Mouse (Mus musculus): ENCODE data around the gene B9d2. TPM values are rescaled to one million over a fixed set of nuclear protein-coding genes. Genes with fewer than 3 reads are reported as not detected.

Gene B9d2
- polyA plus RNA-seq, 1 experiment = 37.3 TPM

DNA sequence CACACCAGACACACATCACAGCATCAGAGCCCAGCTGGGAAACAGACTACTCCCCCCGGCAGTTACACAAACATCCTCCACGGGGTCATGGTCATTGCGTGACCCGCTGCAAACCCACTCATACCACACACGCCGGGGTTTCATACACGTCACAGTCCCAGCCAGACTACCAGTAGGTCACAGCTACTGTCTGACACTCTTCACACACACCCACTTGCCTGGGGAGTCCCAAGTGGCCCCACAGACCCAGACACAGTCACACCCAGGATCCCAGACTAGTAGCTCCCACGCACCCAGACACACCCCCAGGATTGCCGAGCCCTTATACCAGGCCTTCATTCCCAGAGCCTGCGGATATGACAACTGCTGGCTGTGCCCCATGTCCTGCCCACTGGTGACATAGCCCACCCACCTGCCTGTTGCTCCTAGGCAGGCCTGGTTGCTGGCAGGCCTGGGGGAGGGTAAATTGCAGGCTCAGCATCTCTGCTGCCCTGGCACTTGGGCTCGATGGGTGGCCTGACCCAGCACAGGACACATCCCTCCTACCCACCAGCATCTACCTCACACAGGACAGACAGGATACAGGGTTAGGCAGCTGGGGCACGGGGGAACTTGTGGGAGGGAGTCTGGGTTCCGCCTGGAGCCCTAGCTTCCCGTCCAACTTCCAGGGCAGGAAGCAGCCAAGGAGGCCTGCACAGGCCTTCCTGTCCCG is 27.2 kb downstream of the B9d2 start:
- H3K4me3 ChIP-seq (replicated peaks; ENCODE audit: insufficient read depth, low read depth, low read length) = no peak overlapping the region
- H3K27me3 ChIP-seq (ENCODE audit: control insufficient read depth, insufficient read depth, low read length) = no peaks in the 10 kb centered on the region
- 76% methylated on average over 15 of the region's 15 CpGs for WGBS
- H3K4me1 ChIP-seq (ENCODE audit: control insufficient read depth, insufficient read depth, low read length) = peaks cover 22% of the 10 kb centered on the region
- no peak for DNase-seq
- TF ChIP-seq POLR2A (IDR thresholded peaks at IDR 0.05; ENCODE audit: borderline replicate concordance, insufficient read depth, low read length) (no peak), CTCF (IDR thresholded peaks at IDR 0.05; ENCODE audit: borderline replicate concordance, insufficient read depth, low read depth, low read length) (no peak)
- no peak overlapping the region for H3K27ac ChIP-seq (ENCODE audit: insufficient read depth, low read length)

DNA sequence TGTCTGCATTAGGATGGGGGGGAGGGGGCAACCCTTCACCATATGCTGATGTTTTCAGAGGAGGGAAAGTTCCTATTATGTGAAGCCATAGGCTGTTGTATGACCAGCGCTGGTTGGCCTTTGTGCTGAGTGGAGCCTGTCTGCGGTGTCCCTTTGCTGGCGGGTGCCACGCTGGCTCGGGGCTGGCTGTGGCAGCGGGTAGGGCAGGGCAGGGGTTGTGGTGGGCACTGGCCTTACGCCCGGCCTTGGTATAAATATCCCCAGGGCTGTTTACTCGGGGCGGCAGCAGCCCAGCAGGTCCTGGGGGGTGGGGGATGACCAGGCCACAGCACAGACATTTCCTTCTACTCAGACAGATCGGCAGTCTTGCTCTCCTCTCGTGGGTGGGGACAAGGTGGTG is 29.4 kb downstream of the B9d2 start:
- TF ChIP-seq POLR2A (IDR thresholded peaks at IDR 0.05; ENCODE audit: borderline replicate concordance, insufficient read depth, low read length) = no peak
- TF ChIP-seq CTCF (IDR thresholded peaks at IDR 0.05; ENCODE audit: borderline replicate concordance, insufficient read depth, low read depth, low read length) = no peak
- Histone ChIP-seq H3K27me3 (ENCODE audit: control insufficient read depth, insufficient read depth, low read length) (no peaks in the 10 kb centered on the region), H3K4me1 (ENCODE audit: control insufficient read depth, insufficient read depth, low read length) (peaks cover 22% of the 10 kb centered on the region), H3K27ac (ENCODE audit: insufficient read depth, low read length) (no peak overlapping the region), H3K4me3 (replicated peaks; ENCODE audit: insufficient read depth, low read depth, low read length) (no peak overlapping the region)
- no peak for DNase-seq
- 3% methylated on average over 12 of the region's 12 CpGs for WGBS

- Histone ChIP-seq H3K4me3 (replicated peaks; ENCODE audit: insufficient read depth, low read depth, low read length) (no peak overlapping the region), H3K27me3 (ENCODE audit: control insufficient read depth, insufficient read depth, low read length) (no peaks in the 10 kb centered on the region), H3K4me1 (ENCODE audit: control insufficient read depth, insufficient read depth, low read length) (peaks cover 22% of the 10 kb centered on the region), H3K27ac (ENCODE audit: insufficient read depth, low read length) (no peak overlapping the region)
- TF ChIP-seq POLR2A (IDR thresholded peaks at IDR 0.05; ENCODE audit: borderline replicate concordance, insufficient read depth, low read length) = no peak
- no peak for TF ChIP-seq CTCF (IDR thresholded peaks at IDR 0.05; ENCODE audit: borderline replicate concordance, insufficient read depth, low read depth, low read length)
- WGBS = 22% methylated on average over 7 of the region's 7 CpGs
- no peak for DNase-seq
These were observed 30.0 kb downstream of the B9d2 start for GRCm38 (mm10) chr7:25710519-25711130.

DNA sequence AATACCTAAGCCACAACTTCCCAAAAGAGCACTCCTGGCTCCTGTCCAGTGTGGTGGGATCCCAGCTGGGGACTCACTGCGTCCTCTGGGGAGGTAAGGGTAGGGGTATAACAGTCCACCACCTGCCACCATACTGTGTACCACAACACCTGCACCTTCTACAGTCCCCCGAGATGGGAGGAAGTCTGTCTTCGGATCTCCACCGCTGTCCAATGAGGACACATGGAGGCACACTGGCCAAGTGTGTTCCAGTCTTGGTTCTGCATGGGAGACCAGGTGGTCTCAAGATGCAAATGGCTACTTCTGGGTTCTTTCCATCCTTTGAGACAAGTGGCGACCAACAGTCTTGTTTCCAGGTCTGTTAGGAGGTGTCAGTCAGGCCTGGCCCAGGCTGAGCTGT is 30.6 kb downstream of the B9d2 start:
- 48% methylated on average over 5 of the region's 5 CpGs for WGBS
- TF ChIP-seq CTCF (IDR thresholded peaks at IDR 0.05; ENCODE audit: borderline replicate concordance, insufficient read depth, low read depth, low read length) (no peak), POLR2A (IDR thresholded peaks at IDR 0.05; ENCODE audit: borderline replicate concordance, insufficient read depth, low read length) (no peak)
- no peaks in the 10 kb centered on the region for H3K27me3 ChIP-seq (ENCODE audit: control insufficient read depth, insufficient read depth, low read length)
- DNase-seq = no peak
- H3K27ac ChIP-seq (ENCODE audit: insufficient read depth, low read length) = no peak overlapping the region
- no peak overlapping the region for H3K4me3 ChIP-seq (replicated peaks; ENCODE audit: insufficient read depth, low read depth, low read length)
- peaks cover 17% of the 10 kb centered on the region for H3K4me1 ChIP-seq (ENCODE audit: control insufficient read depth, insufficient read depth, low read length)

DNA sequence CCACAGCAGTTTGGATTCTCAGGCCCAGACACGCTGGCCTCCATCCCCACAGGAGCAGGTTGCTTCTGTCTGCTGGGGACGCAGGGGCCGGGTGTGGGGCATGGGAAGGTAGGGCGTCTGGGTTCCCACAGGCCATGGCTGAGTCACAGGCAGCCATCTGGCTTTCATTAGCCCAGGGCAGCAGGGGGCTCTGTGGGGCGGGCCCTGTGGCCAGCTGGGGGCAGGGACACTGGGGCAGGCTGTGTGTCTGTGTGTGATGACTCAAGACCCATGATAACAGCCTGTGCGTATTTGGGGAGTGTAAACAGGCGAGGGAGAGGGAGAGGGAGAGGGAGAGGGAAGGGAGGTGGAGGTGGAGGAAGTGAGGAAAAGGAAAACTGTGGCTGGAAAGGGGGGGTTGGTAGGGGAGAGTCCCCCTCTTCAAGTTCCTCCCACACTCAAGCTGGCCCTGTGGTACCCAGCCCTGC is 31.2 kb downstream of the B9d2 start:
- Histone ChIP-seq H3K4me3 (replicated peaks; ENCODE audit: insufficient read depth, low read depth, low read length) (no peak overlapping the region), H3K4me1 (ENCODE audit: control insufficient read depth, insufficient read depth, low read length) (peaks cover 17% of the 10 kb centered on the region), H3K27me3 (ENCODE audit: control insufficient read depth, insufficient read depth, low read length) (no peaks in the 10 kb centered on the region), H3K27ac (ENCODE audit: insufficient read depth, low read length) (no peak overlapping the region)
- DNase-seq = peak; percentile 78 to 88
- TF ChIP-seq POLR2A (IDR thresholded peaks at IDR 0.05; ENCODE audit: borderline replicate concordance, insufficient read depth, low read length) (no peak), CTCF (IDR thresholded peaks at IDR 0.05; ENCODE audit: borderline replicate concordance, insufficient read depth, low read depth, low read length) (no peak)
- WGBS = 5% methylated on average over 7 of the region's 7 CpGs

DNA sequence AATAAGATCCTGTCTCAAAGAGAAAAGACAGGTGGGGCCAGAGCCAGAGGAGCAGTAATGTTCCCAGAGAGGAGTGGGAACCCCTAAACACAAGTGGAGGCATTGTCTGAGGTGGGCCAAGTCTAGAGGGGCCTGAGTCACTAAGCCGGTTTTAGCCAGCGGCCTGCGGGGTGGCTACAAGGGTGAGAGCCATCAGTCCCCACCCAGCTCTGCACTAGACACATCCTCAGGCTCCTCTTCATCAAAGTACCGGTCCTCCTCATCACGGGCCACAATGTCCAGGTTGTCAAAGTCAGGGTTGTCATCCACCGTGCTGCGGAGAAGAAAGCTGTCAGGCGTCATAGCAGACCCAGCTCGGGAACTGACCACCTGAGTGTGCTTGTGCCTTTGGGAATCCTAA is 32.2 kb downstream of the B9d2 start:
- WGBS = 91% methylated on average over 9 of the region's 9 CpGs
- no peak overlapping the region for H3K27ac ChIP-seq (ENCODE audit: insufficient read depth, low read length)
- no peak overlapping the region for H3K4me3 ChIP-seq (replicated peaks; ENCODE audit: insufficient read depth, low read depth, low read length)
- H3K27me3 ChIP-seq (ENCODE audit: control insufficient read depth, insufficient read depth, low read length) = no peaks in the 10 kb centered on the region
- TF ChIP-seq POLR2A (IDR thresholded peaks at IDR 0.05; ENCODE audit: borderline replicate concordance, insufficient read depth, low read length) (no peak), CTCF (IDR thresholded peaks at IDR 0.05; ENCODE audit: borderline replicate concordance, insufficient read depth, low read depth, low read length) (no peak)
- peaks cover 17% of the 10 kb centered on the region for H3K4me1 ChIP-seq (ENCODE audit: control insufficient read depth, insufficient read depth, low read length)
- no peak for DNase-seq

- no peak for DNase-seq
- no peak for TF ChIP-seq POLR2A (IDR thresholded peaks at IDR 0.05; ENCODE audit: borderline replicate concordance, insufficient read depth, low read length)
- TF ChIP-seq CTCF (IDR thresholded peaks at IDR 0.05; ENCODE audit: borderline replicate concordance, insufficient read depth, low read depth, low read length) = no peak
- no peak overlapping the region for H3K27ac ChIP-seq (ENCODE audit: insufficient read depth, low read length)
- no peak overlapping the region for H3K4me3 ChIP-seq (replicated peaks; ENCODE audit: insufficient read depth, low read depth, low read length)
- no peaks in the 10 kb centered on the region for H3K27me3 ChIP-seq (ENCODE audit: control insufficient read depth, insufficient read depth, low read length)
- H3K4me1 ChIP-seq (ENCODE audit: control insufficient read depth, insufficient read depth, low read length) = peaks cover 17% of the 10 kb centered on the region
- 89% methylated on average over 8 of the region's 8 CpGs for WGBS
These were observed 34.0 kb downstream of the B9d2 start for GRCm38 (mm10) chr7:25714581-25714980.

GRCm38 (mm10) chr7:25715731-25716271 is 35.2 kb downstream of the B9d2 start:
- TF ChIP-seq POLR2A (IDR thresholded peaks at IDR 0.05; ENCODE audit: borderline replicate concordance, insufficient read depth, low read length) (no peak), CTCF (IDR thresholded peaks at IDR 0.05; ENCODE audit: borderline replicate concordance, insufficient read depth, low read depth, low read length) (no peak)
- Histone ChIP-seq H3K4me3 (replicated peaks; ENCODE audit: insufficient read depth, low read depth, low read length) (no peak overlapping the region), H3K4me1 (ENCODE audit: control insufficient read depth, insufficient read depth, low read length) (peaks cover 17% of the 10 kb centered on the region), H3K27me3 (ENCODE audit: control insufficient read depth, insufficient read depth, low read length) (no peaks in the 10 kb centered on the region), H3K27ac (ENCODE audit: insufficient read depth, low read length) (no peak overlapping the region)
- DNase-seq = no peak
- whole genome bisulfite sequencing = 77% methylated on average over 22 of the region's 22 CpGs

All from cerebellum, adult 2 months (tissue).